Mouse (Mus musculus) heart, adult 2 months (tissue): ENCODE measurements around the gene Cbr1.

Source experiments
- CTCF ChIP-seq: fragments of 200-600 bp; IDR thresholded peaks from 2 replicates; pipeline ENCODE4 v1.8.1; 2022; ENCODE audit warnings: antibody characterized with exemption, mild to moderate bottlenecking, moderate library complexity
- EP300 ChIP-seq: fragments of 200-500 bp; IDR thresholded peaks from 2 replicates; pipeline ENCODE4 v1.6.1; 2011; ENCODE audit warnings: low read depth, low read length, control low read depth; ENCODE audit not compliant: insufficient read depth
- POLR2A ChIP-seq: fragments of 200-500 bp; IDR thresholded peaks from 2 replicates; pipeline ENCODE4 v1.6.1; 2011; ENCODE audit warnings: mild to moderate bottlenecking, low read depth, low read length, control low read depth; ENCODE audit not compliant: insufficient read depth

DNA sequence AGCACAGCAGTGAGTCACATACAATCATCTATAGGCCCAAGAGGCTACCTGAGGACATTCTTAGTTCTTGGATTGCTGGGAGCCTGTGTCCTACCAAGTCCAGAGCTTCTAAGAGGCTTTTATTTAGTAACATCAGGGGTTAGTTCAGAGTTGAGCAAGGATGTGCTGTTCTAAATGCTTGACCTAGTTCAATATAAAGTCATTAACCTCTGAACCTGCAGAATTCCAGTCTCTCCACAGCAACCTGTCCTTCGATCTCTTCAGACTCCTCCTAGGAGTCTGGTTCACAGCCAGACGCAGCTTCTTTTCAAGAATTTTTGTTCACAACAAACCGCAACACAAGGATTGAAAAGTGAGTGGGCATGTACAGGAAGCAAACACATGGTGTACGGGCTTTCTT lies 5.3 kb downstream of the Cbr1 start:
- TF ChIP-seq POLR2A (no peak), EP300 (no peak), CTCF (no peak)
